Mouse (Mus musculus) MEL (cell line): ENCODE measurements around the gene Thumpd2. TPM values are rescaled to one million over a fixed set of nuclear protein-coding genes. Genes with fewer than 3 reads are reported as not detected.

Experiments
- DNase-seq: peaks from one replicate; pipeline ENCODE4 v3.0.0; 2011; ENCODE audit warnings: low read depth, low spot score
- H3K27ac ChIP-seq: 2 replicates; pipeline ENCODE4 v1.5.1; 2012; ENCODE audit warnings: low read depth, mild to moderate bottlenecking, control low read depth, low read length, moderate library complexity; ENCODE audit not compliant: control insufficient read depth
- H3K27me3 ChIP-seq, 2 experiments: fragments of 150-350 bp in 1 of 2; sonication (generic) in 1 of 2; 2 replicates each; pipeline ENCODE4 v1.6.1; 2012; ENCODE audit warnings: low read length in 2 of 2, mild to moderate bottlenecking in 2 of 2, improper control_type of control experiment in 1 of 2, moderate library complexity in 1 of 2; ENCODE audit not compliant: insufficient read depth in 2 of 2, control insufficient read depth in 1 of 2
- H3K36me3 ChIP-seq, 2 experiments: 2 replicates each; pipeline ENCODE4 v1.6.1; 2012 to 2014; ENCODE audit warnings: low read length in 2 of 2, improper control_type of control experiment in 1 of 2, inconsistent platforms in 1 of 2, mild to moderate bottlenecking in 1 of 2; ENCODE audit not compliant: insufficient read depth in 2 of 2, control insufficient read depth in 1 of 2
- H3K4me1 ChIP-seq, 2 experiments: fragments of 150-350 bp in 1 of 2; sonication (generic) in 1 of 2; 2 replicates each; pipeline ENCODE4 v1.6.1; 2012; ENCODE audit warnings: low read length in 2 of 2, improper control_type of control experiment in 1 of 2, mild to moderate bottlenecking in 1 of 2; ENCODE audit not compliant: insufficient read depth in 2 of 2, control insufficient read depth in 1 of 2
- H3K4me3 ChIP-seq, 2 experiments: fragments of 150-350 bp in 1 of 2; sonication (generic) in 1 of 2; 2 replicates each; pipeline ENCODE4 v1.5.1; 2012; ENCODE audit warnings: low read depth in 2 of 2, low read length in 2 of 2, mild to moderate bottlenecking in 2 of 2, moderate library complexity in 2 of 2, control low read depth in 1 of 2, improper control_type of control experiment in 1 of 2; ENCODE audit not compliant: control insufficient read depth in 1 of 2, insufficient read depth in 1 of 2
- H3K79me2 ChIP-seq: 2 replicates; pipeline ENCODE4 v1.6.1; 2012; ENCODE audit warnings: mild to moderate bottlenecking, low read length, moderate library complexity; ENCODE audit not compliant: control insufficient read depth, poor library complexity, insufficient read depth
- H3K9ac ChIP-seq: 2 replicates; pipeline ENCODE4 v1.6.1; 2012; ENCODE audit warnings: low read depth, mild to moderate bottlenecking, control low read depth, low read length, moderate library complexity; ENCODE audit not compliant: control insufficient read depth, poor library complexity, severe bottlenecking
- H3K9me3 ChIP-seq: fragments of 150-350 bp; sonication (generic); replicated peaks from 2 replicates; pipeline ENCODE4 v1.6.1; 2012; ENCODE audit warnings: mild to moderate bottlenecking, low read length, improper control_type of control experiment, moderate library complexity; ENCODE audit not compliant: insufficient read depth
- BHLHE40 ChIP-seq: IDR thresholded peaks from 2 replicates; pipeline ENCODE4 v1.6.1; 2012; ENCODE audit warnings: low read depth, mild to moderate bottlenecking, inconsistent platforms, low read length, improper control_type of control experiment, borderline replicate concordance
- CHD1 ChIP-seq: IDR thresholded peaks from 2 replicates; pipeline ENCODE4 v1.6.1; 2012; ENCODE audit warnings: low read depth, mild to moderate bottlenecking, inconsistent platforms, low read length, improper control_type of control experiment
- ELF1 ChIP-seq: IDR thresholded peaks from 2 replicates; pipeline ENCODE4 v1.6.1; 2014; ENCODE audit warnings: low read depth, mild to moderate bottlenecking, inconsistent platforms, low read length, improper control_type of control experiment, moderate library complexity
- EP300 ChIP-seq, 2 experiments: IDR thresholded peaks; 2 replicates each; pipeline ENCODE4 v1.6.1; 2011; ENCODE audit warnings: improper control_type of control experiment in 2 of 2, low read length in 2 of 2, low read depth in 1 of 2, mild to moderate bottlenecking in 1 of 2
- GABPA ChIP-seq: IDR thresholded peaks from 2 replicates; pipeline ENCODE4 v1.6.1; 2012; ENCODE audit warnings: low read depth, mild to moderate bottlenecking, inconsistent platforms, low read length, improper control_type of control experiment, moderate library complexity
- JUND ChIP-seq: IDR thresholded peaks from 2 replicates; pipeline ENCODE4 v1.6.1; 2011; ENCODE audit warnings: low read depth, mild to moderate bottlenecking, improper control_type of control experiment, low read length
- MAFK ChIP-seq: IDR thresholded peaks from 2 replicates; pipeline ENCODE4 v1.6.1; 2011; ENCODE audit warnings: low read depth, mild to moderate bottlenecking, low read length, improper control_type of control experiment, borderline replicate concordance
- MEF2A ChIP-seq: IDR thresholded peaks from 2 replicates; pipeline ENCODE4 v1.6.1; 2014; ENCODE audit warnings: low read depth, mild to moderate bottlenecking, inconsistent platforms, low read length, improper control_type of control experiment; ENCODE audit not compliant: poor library complexity, insufficient replicate concordance, severe bottlenecking; ENCODE audit errors: extremely low read depth
- MYB ChIP-seq: IDR thresholded peaks from 2 replicates; pipeline ENCODE4 v1.6.1; 2011; ENCODE audit warnings: mild to moderate bottlenecking, low read depth, low read length, improper control_type of control experiment
- MYC ChIP-seq: IDR thresholded peaks from 2 replicates; pipeline ENCODE4 v1.6.1; 2011; ENCODE audit warnings: low read depth, mild to moderate bottlenecking, low read length, improper control_type of control experiment, moderate library complexity
- NELFE ChIP-seq: IDR thresholded peaks from 2 replicates; pipeline ENCODE4 v1.6.1; 2011; ENCODE audit warnings: low read depth, low read length, improper control_type of control experiment
- POLR2A ChIP-seq, 2 experiments: IDR thresholded peaks; 2 replicates each; pipeline ENCODE4 v1.6.1; 2011 to 2012; ENCODE audit warnings: low read length in 2 of 2, mild to moderate bottlenecking in 2 of 2, control low read depth in 1 of 2, improper control_type of control experiment in 1 of 2, low read depth in 1 of 2, moderate library complexity in 1 of 2; ENCODE audit not compliant: control insufficient read depth in 1 of 2, insufficient read depth in 1 of 2, poor library complexity in 1 of 2
- POLR2AphosphoS2 ChIP-seq: IDR thresholded peaks from 2 replicates; pipeline ENCODE4 v1.6.1; 2011; ENCODE audit warnings: low read length, improper control_type of control experiment
- TBP ChIP-seq: IDR thresholded peaks from 2 replicates; pipeline ENCODE4 v1.8.0; 2011; ENCODE audit warnings: low read depth, low read length, improper control_type of control experiment
- TCF12 ChIP-seq: IDR thresholded peaks from 2 replicates; pipeline ENCODE4 v1.6.1; 2014; ENCODE audit warnings: low read depth, mild to moderate bottlenecking, inconsistent platforms, low read length, improper control_type of control experiment, moderate library complexity
- UBTF ChIP-seq: IDR thresholded peaks from 2 replicates; pipeline ENCODE4 v1.6.1; 2012; ENCODE audit warnings: low read depth, mild to moderate bottlenecking, inconsistent platforms, low read length, improper control_type of control experiment, moderate library complexity, borderline replicate concordance; ENCODE audit not compliant: insufficient read depth
- ZMIZ1 ChIP-seq: IDR thresholded peaks from 2 replicates; pipeline ENCODE4 v1.6.1; 2012; ENCODE audit warnings: low read depth, mild to moderate bottlenecking, inconsistent platforms, low read length, improper control_type of control experiment, moderate library complexity
- polyA plus RNA-seq, 2 experiments: library from polyadenylated mRNA; stranded (reverse) in 1 of 2; unstranded in 1 of 2; fragments of >175 nt in 1 of 2; fragments of >200 nt in 1 of 2; gene quantifications; 2 replicates each; pipeline versions ENCODE4 v1.2.1 to v1.2.4; 2012; ENCODE audit warnings: low replicate concordance in 2 of 2, low read depth in 1 of 2; ENCODE audit not compliant: insufficient read length in 2 of 2, insufficient read depth in 1 of 2, missing spikeins in 1 of 2
- total RNA-seq: library from RNA; depleted of rRNA; stranded (reverse); fragments of 300-350 nt; gene quantifications from 2 replicates; pipeline ENCODE4 v1.2.3, GENCODE M21; 2012

Gene Thumpd2
- total and polyA plus RNA-seq, 3 experiments = 15.1 to 15.5 TPM; not detected in 1

- Histone ChIP-seq H3K27me3 (no peaks in the 10 kb centered on the region), H3K79me2 (no peaks in the 10 kb centered on the region), H3K36me3 (peaks cover 0 to 2% of the 10 kb centered on the region in 2 experiments; a peak in 1 of 4 replicates), H3K4me1 (peaks cover 0 to 3% of the 10 kb centered on the region in 2 experiments; a peak in 1 of 4 replicates), H3K4me3 (no peak overlapping the region), H3K27ac (no peak overlapping the region), H3K9me3 (no peaks in the 10 kb centered on the region), H3K9ac (no peak overlapping the region)
- peak; percentile 27 for DNase-seq
- no peak for TF ChIP-seq MYB
- TF ChIP-seq EP300 (IDR thresholded peaks at IDR 0.05; ENCODE audit: low read depth in 1 of 2, low read length in 2 of 2) = peak in 1 of 2 experiments; percentile 36; a peak in 2 of 4 replicates
Measured at GRCm38 (mm10) chr17:80997226-80997625, 67.7 kb downstream of the Thumpd2 start.

GRCm38 (mm10) chr17:80991535-80992127 is 73.3 kb downstream of the Thumpd2 start:
- no peaks in the 10 kb centered on the region; a peak in 1 of 4 replicates for H3K27me3 ChIP-seq
- H3K9me3 ChIP-seq = no peaks in the 10 kb centered on the region
- no peaks in the 10 kb centered on the region for H3K36me3 ChIP-seq
- no peaks in the 10 kb centered on the region for H3K4me1 ChIP-seq
- DNase-seq = no peak
- H3K4me3 ChIP-seq = no peak overlapping the region
- no peaks in the 10 kb centered on the region for H3K79me2 ChIP-seq
- TF ChIP-seq ELF1 (no peak), GABPA (no peak), MYB (no peak), MEF2A (no peak), MAFK (no peak), CHD1 (no peak), POLR2AphosphoS2 (no peak), TBP (no peak), BHLHE40 (no peak), JUND (no peak)
- TF ChIP-seq, all 39 proteins: peak for 0
- Histone ChIP-seq H3K9ac (no peak overlapping the region), H3K27ac (no peak overlapping the region)

DNA sequence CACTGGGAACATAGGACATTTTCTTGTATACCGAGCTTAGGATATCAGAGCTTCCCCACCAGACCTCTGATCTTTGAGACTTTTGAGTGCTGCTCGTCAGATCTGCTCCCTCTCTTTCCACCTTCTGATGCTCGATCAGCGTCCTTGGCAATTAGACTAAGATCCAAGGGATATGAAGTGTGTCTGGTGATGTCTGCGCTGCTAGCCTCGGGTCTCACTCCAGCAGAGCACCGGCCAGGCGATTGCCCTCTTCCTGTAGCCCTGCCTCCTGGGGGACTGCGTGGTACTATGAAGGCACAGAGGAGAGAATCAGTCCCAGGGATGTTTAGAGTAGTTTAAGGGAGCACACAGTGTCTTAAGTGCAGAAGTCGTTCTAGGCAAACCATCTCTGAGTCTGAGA is 81.9 kb downstream of the Thumpd2 start:
- TF ChIP-seq UBTF (no peak), TBP (no peak), JUND (no peak), GABPA (no peak), TCF12 (no peak), BHLHE40 (no peak), ZMIZ1 (no peak), MYC (no peak), NELFE (no peak), POLR2A (IDR thresholded peaks at IDR 0.05; ENCODE audit: control insufficient read depth in 1 of 2, insufficient read depth in 1 of 2, low read depth in 1 of 2, low read length in 2 of 2, poor library complexity in 1 of 2) (no peak)
- TF ChIP-seq, all 39 proteins: peak for 0

More for the DNA sequence above, 81.9 kb downstream of the Thumpd2 start:
- Histone ChIP-seq H3K4me3 (no peak overlapping the region), H3K9ac (no peak overlapping the region), H3K27me3 (no peaks in the 10 kb centered on the region; a peak in 1 of 4 replicates), H3K9me3 (no peaks in the 10 kb centered on the region), H3K27ac (no peak overlapping the region), H3K79me2 (no peaks in the 10 kb centered on the region), H3K36me3 (no peaks in the 10 kb centered on the region), H3K4me1 (no peaks in the 10 kb centered on the region)
- DNase-seq = no peak
